Mouse (Mus musculus) thymus, postnatal 36 days (tissue): ENCODE data around the gene Serinc1.

ENCODE experiments used
- DNase-seq, 2 experiments: peaks; one replicate each; pipeline ENCODE4 v3.0.0; 2022; ENCODE audit warnings: mixed read lengths in 2 of 2

The Serinc1 gene

GRCm38 (mm10) chr10:57484741-57485140 is 47.6 kb downstream of the Serinc1 start:
- DNase-seq = no peak

GRCm38 (mm10) chr10:57481717-57482116 is 50.6 kb downstream of the Serinc1 start:
- DNase-seq = no peak

- DNase-seq = no peak
These were observed 55.0 kb downstream of the Serinc1 start for GRCm38 (mm10) chr10:57477121-57477843.
